Mouse (Mus musculus): ENCODE data around the gene Usp36.

The Usp36 gene

GRCm38 (mm10) chr11:118298810-118299209 is 8.8 kb upstream of the Usp36 start:
- DNase-seq (ENCODE audit: low spot score in 2 of 2): no peak

- no peak for DNase-seq (ENCODE audit: low spot score in 2 of 2)
Measured at GRCm38 (mm10) chr11:118297967-118298366, 7.9 kb upstream of the Usp36 start.

- DNase-seq (ENCODE audit: low spot score in 2 of 2): no peak
Measured at GRCm38 (mm10) chr11:118295026-118295425, 5.0 kb upstream of the Usp36 start.

- DNase-seq (ENCODE audit: low spot score in 2 of 2): no peak
Measured at GRCm38 (mm10) chr11:118292671-118293070, 2.6 kb upstream of the Usp36 start.

GRCm38 (mm10) chr11:118289562-118289961 is 482 bp downstream of the Usp36 start:
- no peak for DNase-seq (ENCODE audit: low spot score in 2 of 2)

GRCm38 (mm10) chr11:118289037-118289511 is 970 bp downstream of the Usp36 start:
- DNase-seq (ENCODE audit: low spot score in 2 of 2): no peak

- DNase-seq (ENCODE audit: low spot score in 2 of 2): no peak
Measured at GRCm38 (mm10) chr11:118287573-118287972, 2.5 kb downstream of the Usp36 start.

GRCm38 (mm10) chr11:118286434-118286833 is 3.6 kb downstream of the Usp36 start:
- no peak for DNase-seq (ENCODE audit: low spot score in 2 of 2)

GRCm38 (mm10) chr11:118285791-118286190 is 4.3 kb downstream of the Usp36 start:
- DNase-seq (ENCODE audit: low spot score in 2 of 2): no peak

GRCm38 (mm10) chr11:118280218-118280617 is 9.8 kb downstream of the Usp36 start:
- no peak for DNase-seq (ENCODE audit: low spot score in 2 of 2)

GRCm38 (mm10) chr11:118276328-118276727 is 13.7 kb downstream of the Usp36 start:
- peak in 1 of 2 experiments; percentile 28 for DNase-seq (ENCODE audit: low spot score in 2 of 2)

- DNase-seq (ENCODE audit: low spot score in 2 of 2): no peak
Measured at GRCm38 (mm10) chr11:118275092-118275491, 15.0 kb downstream of the Usp36 start.

GRCm38 (mm10) chr11:118269827-118270226 is 20.2 kb downstream of the Usp36 start:
- peak; percentile 41 to 52 for DNase-seq (ENCODE audit: low spot score in 2 of 2)

GRCm38 (mm10) chr11:118266666-118267046 is 23.4 kb downstream of the Usp36 start:
- DNase-seq (ENCODE audit: low spot score in 2 of 2): no peak

- no peak for DNase-seq (ENCODE audit: low spot score in 2 of 2)
Measured at GRCm38 (mm10) chr11:118266044-118266665, 23.9 kb downstream of the Usp36 start.

- DNase-seq (ENCODE audit: low spot score in 2 of 2): no peak
Measured at GRCm38 (mm10) chr11:118265621-118266020, 24.4 kb downstream of the Usp36 start.

GRCm38 (mm10) chr11:118263146-118263545 is 26.9 kb downstream of the Usp36 start:
- peak in 1 of 2 experiments; percentile 20 for DNase-seq (ENCODE audit: low spot score in 2 of 2)

- DNase-seq (ENCODE audit: low spot score in 2 of 2): no peak
Measured at GRCm38 (mm10) chr11:118260081-118260480, 30.0 kb downstream of the Usp36 start.

GRCm38 (mm10) chr11:118259580-118259979 is 30.5 kb downstream of the Usp36 start:
- DNase-seq (ENCODE audit: low spot score in 2 of 2): no peak

- no peak for DNase-seq (ENCODE audit: low spot score in 2 of 2)
Measured at GRCm38 (mm10) chr11:118256371-118256770, 33.7 kb downstream of the Usp36 start.

GRCm38 (mm10) chr11:118254159-118254951 is 35.7 kb downstream of the Usp36 start:
- peak; percentile 53 to 66 for DNase-seq (ENCODE audit: low spot score in 2 of 2)

GRCm38 (mm10) chr11:118253447-118254158 is 36.4 kb downstream of the Usp36 start:
- DNase-seq (ENCODE audit: low spot score in 2 of 2): no peak

Data from right cerebral cortex, adult 2 months (tissue).